ENCODE assay signal across 14 mouse cellular contexts in the genomic region with DNA sequence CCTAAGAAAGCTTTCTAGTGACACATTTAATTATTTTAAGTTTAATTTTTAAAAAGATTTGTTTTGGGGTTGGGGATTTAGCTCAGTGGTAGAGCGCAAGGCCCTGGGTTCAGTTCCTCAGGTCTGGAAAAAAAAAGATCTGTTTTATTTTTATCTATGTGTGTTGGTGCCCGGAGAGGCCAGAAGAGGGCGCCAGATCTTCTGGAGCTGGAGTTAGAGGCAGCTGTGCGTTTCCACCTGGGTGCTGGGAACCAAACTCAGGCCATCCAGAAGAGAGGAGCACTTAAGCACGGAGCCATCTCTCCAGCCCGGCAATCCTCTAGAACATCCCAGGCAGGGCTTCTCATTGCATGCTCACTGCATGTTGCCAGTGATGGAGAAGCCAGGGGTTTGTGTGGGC. TPM values are rescaled to one million over a fixed set of nuclear protein-coding genes. Genes with fewer than 3 reads are reported as not detected.
DNase-seq lines count a peak whose midpoint lies in the region; ATAC-seq and TF ChIP-seq lines count a peak whose summit lies in the region.
"Had no signal": no experiment of that assay in that cellular context is flagged by ENCODE, and none has a peak within 500 bp of the region (broad histone marks: within the 10 kb centered on the region; RNA-seq: fewer than 3 reads in every experiment).

No protein-coding gene starts in this region.

- no peaks in the 10 kb centered on the region for H3K27me3 ChIP-seq in forebrain, postnatal 0 days (ENCODE audit: insufficient read depth, low read length)
- H3K27me3 ChIP-seq in forebrain, embryonic 16.5 days (replicated peaks; ENCODE audit: control insufficient read depth, insufficient read depth, low read length), result no peaks in the 10 kb centered on the region
- no peaks in the 10 kb centered on the region for H3K27me3 ChIP-seq in liver, embryonic 14.5 days (ENCODE audit: control insufficient read depth, insufficient read depth, low read length)
- no peaks in the 10 kb centered on the region for H3K27me3 ChIP-seq in liver, embryonic 12.5 days (replicated peaks)
- H3K27me3 ChIP-seq in forebrain, embryonic 10.5 days (ENCODE audit: poor library complexity, severe bottlenecking), result no peaks in the 10 kb centered on the region

- no peak overlapping the region for H3K9ac ChIP-seq in forebrain, postnatal 0 days
- no peak overlapping the region for H3K9ac ChIP-seq in forebrain, embryonic 16.5 days (replicated peaks; ENCODE audit: low read depth, low read length)
- no peak overlapping the region for H3K9ac ChIP-seq in liver, embryonic 14.5 days (replicated peaks)
- H3K9ac ChIP-seq in liver, embryonic 12.5 days, result no peak overlapping the region

- peak; percentile 21; the same call in 1 of the 2 replicates for TF ChIP-seq CTCF in forebrain, postnatal 0 days (IDR thresholded peaks at IDR 0.05; ENCODE audit: low read depth)
- peak; percentile 46; the same call in 1 of the 2 replicates for TF ChIP-seq CTCF in liver, embryonic 14.5 days (IDR thresholded peaks at IDR 0.05; ENCODE audit: low read depth)
- TF ChIP-seq CTCF in bone marrow macrophage, adult 2 months (IDR thresholded peaks at IDR 0.05; ENCODE audit: low read depth, low read length), result peak; percentile 52; the same call in 1 of the 2 replicates

- no peak overlapping the region for H3K4me3 ChIP-seq in forebrain, postnatal 0 days (ENCODE audit: low read depth, low read length)
- no peak overlapping the region for H3K4me3 ChIP-seq in forebrain, embryonic 16.5 days (replicated peaks; ENCODE audit: low read length)
- no peak overlapping the region for H3K4me3 ChIP-seq in liver, embryonic 14.5 days (ENCODE audit: insufficient read depth in 1 of 2, low read depth in 2 of 2, low read length in 2 of 2)
- H3K4me3 ChIP-seq in liver, embryonic 12.5 days, result no peak overlapping the region
- H3K4me3 ChIP-seq in bone marrow macrophage, adult 2 months (ENCODE audit: insufficient read depth, low read length), result no peak overlapping the region
- no peak overlapping the region for H3K4me3 ChIP-seq in forebrain, embryonic 10.5 days
- H3K4me3 ChIP-seq: erythroblast, embryonic 14.5 days had no signal

- H3K4me2 ChIP-seq in forebrain, postnatal 0 days (ENCODE audit: low read depth), result no peak overlapping the region
- H3K4me2 ChIP-seq in forebrain, embryonic 16.5 days (ENCODE audit: low read length), result no peak overlapping the region
- no peak overlapping the region for H3K4me2 ChIP-seq in liver, embryonic 14.5 days (ENCODE audit: low read depth)
- no peak overlapping the region for H3K4me2 ChIP-seq in liver, embryonic 12.5 days

- H3K4me1 ChIP-seq in forebrain, postnatal 0 days (ENCODE audit: insufficient read depth), result no peaks in the 10 kb centered on the region
- no peaks in the 10 kb centered on the region for H3K4me1 ChIP-seq in forebrain, embryonic 16.5 days (replicated peaks; ENCODE audit: control insufficient read depth, insufficient read depth, low read length)
- H3K4me1 ChIP-seq in liver, embryonic 14.5 days (replicated peaks; ENCODE audit: control insufficient read depth in 2 of 2, insufficient read depth in 2 of 2, low read length in 1 of 2), result no peaks in the 10 kb centered on the region
- peaks cover 12% of the 10 kb centered on the region; the same call in 1 of the 2 replicates for H3K4me1 ChIP-seq in liver, embryonic 12.5 days
- no peaks in the 10 kb centered on the region for H3K4me1 ChIP-seq in bone marrow macrophage, adult 2 months (ENCODE audit: control insufficient read depth, insufficient read depth, low read length)
- H3K4me1 ChIP-seq in forebrain, embryonic 10.5 days, result peaks cover 7% of the 10 kb centered on the region

- no peak for TF ChIP-seq POLR2A in bone marrow macrophage, adult 2 months (IDR thresholded peaks at IDR 0.05; ENCODE audit: borderline replicate concordance, low read depth, low read length)

- H3K9me3 ChIP-seq in forebrain, postnatal 0 days (ENCODE audit: low read length), result no peaks in the 10 kb centered on the region
- no peaks in the 10 kb centered on the region for H3K9me3 ChIP-seq in forebrain, embryonic 16.5 days (ENCODE audit: control insufficient read depth, low read length)
- no peaks in the 10 kb centered on the region for H3K9me3 ChIP-seq in liver, embryonic 14.5 days (ENCODE audit: control insufficient read depth, low read length)
- H3K9me3 ChIP-seq in liver, embryonic 12.5 days (replicated peaks), result no peaks in the 10 kb centered on the region
- H3K9me3 ChIP-seq in forebrain, embryonic 10.5 days, result no peaks in the 10 kb centered on the region

- TF ChIP-seq EP300 in liver, embryonic 14.5 days (IDR thresholded peaks at IDR 0.05; ENCODE audit: low read depth), result no peak

- no peak overlapping the region for H3K27ac ChIP-seq in forebrain, postnatal 0 days (ENCODE audit: low read depth, low read length)
- no peak overlapping the region for H3K27ac ChIP-seq in forebrain, embryonic 16.5 days (ENCODE audit: low read length)
- H3K27ac ChIP-seq in liver, embryonic 14.5 days, result no peak overlapping the region
- H3K27ac ChIP-seq in liver, embryonic 12.5 days, result no peak overlapping the region
- H3K27ac ChIP-seq in bone marrow macrophage, adult 2 months (ENCODE audit: insufficient read depth, low read depth, low read length), result no peak overlapping the region
- H3K27ac ChIP-seq in forebrain, embryonic 10.5 days, result no peak overlapping the region

- H3K36me3 ChIP-seq in forebrain, postnatal 0 days (ENCODE audit: insufficient read depth), result peaks cover 58% of the 10 kb centered on the region
- H3K36me3 ChIP-seq in forebrain, embryonic 16.5 days (ENCODE audit: control insufficient read depth, insufficient read depth), result peaks cover 27% of the 10 kb centered on the region
- H3K36me3 ChIP-seq in liver, embryonic 14.5 days (replicated peaks; ENCODE audit: control insufficient read depth, insufficient read depth, low read depth), result peaks cover 11% of the 10 kb centered on the region
- peaks cover 58% of the 10 kb centered on the region for H3K36me3 ChIP-seq in liver, embryonic 12.5 days
- peaks cover 63% of the 10 kb centered on the region for H3K36me3 ChIP-seq in forebrain, embryonic 10.5 days (replicated peaks)

- no peak for DNase-seq in forebrain, postnatal 0 days
- DNase-seq in liver, embryonic 14.5 days (ENCODE audit: low read depth in 3 of 3, low spot score in 3 of 3), result no peak
- peak; percentile 24 to 40 for DNase-seq in B cell, adult 2 months
- no peak for DNase-seq in forebrain, embryonic 10.5 days (ENCODE audit: extremely low spot score, low spot score)
- no peak for DNase-seq in cerebellum, postnatal 36 days
- DNase-seq: cerebellum, adult 9-10 months; kidney, postnatal 10 days; left cerebral cortex, postnatal 4 days; lung, adult 18-20 months had no signal

- WGBS in forebrain, postnatal 0 days, result 86% methylated on average over 6 of the region's 6 CpGs
- 92% methylated on average over 6 of the region's 6 CpGs for WGBS in forebrain, embryonic 16.5 days
- 87% methylated on average over 6 of the region's 6 CpGs for WGBS in liver, embryonic 14.5 days (ENCODE audit: insufficient replicate concordance)
- WGBS in liver, embryonic 12.5 days (ENCODE audit: insufficient replicate concordance), result 82% methylated on average over 6 of the region's 6 CpGs
- WGBS in forebrain, embryonic 10.5 days, result 85% methylated on average over 6 of the region's 6 CpGs

- no peak for ATAC-seq in forebrain, postnatal 0 days
- ATAC-seq in forebrain, embryonic 16.5 days, result no peak
- ATAC-seq in liver, embryonic 14.5 days (ENCODE audit: insufficient read depth), result no peak
- no peak for ATAC-seq in liver, embryonic 12.5 days

RNA-seq across cellular contexts. Expression of gene Pink1, which starts 9.7 kb away (rescaled TPM):
- 224 and 230 TPM in 2 replicates for total RNA-seq in forebrain, postnatal 0 days (2014; rRNA removed)
- 152 TPM in 2 replicates for polyA plus RNA-seq in forebrain, postnatal 0 days (2015; fragmentation: Nextera tagmentation; extraction: Ambion mirVana)
- polyA plus RNA-seq in forebrain, embryonic 16.5 days (2015; fragmentation: Nextera tagmentation; extraction: Ambion mirVana), result 91.0 and 92.8 TPM in 2 replicates
- 13.2 and 14.3 TPM in 2 replicates for polyA plus RNA-seq in liver, embryonic 14.5 days (2012; rRNA removed)
- polyA plus RNA-seq in liver, embryonic 14.5 days (2014; fragmentation: Nextera tagmentation; extraction: Ambion mirVana), result 15.7 and 19.2 TPM in 2 replicates
- polyA plus RNA-seq in liver, embryonic 12.5 days (2016; fragmentation: Nextera tagmentation; extraction: Ambion mirVana), result 28.8 and 30.2 TPM in 2 replicates
- polyA plus RNA-seq in bone marrow macrophage, adult 2 months (2012; ENCODE audit: insufficient read depth, insufficient read length, missing spikeins), result 79.8 and 87.1 TPM in 2 replicates
- polyA plus RNA-seq in forebrain, embryonic 10.5 days (2016; fragmentation: Nextera tagmentation; extraction: Ambion mirVana), result 24.6 and 26.7 TPM in 2 replicates

RNA-seq across cellular contexts. Expression of gene Ddost, which starts 11.8 kb away (rescaled TPM):
- total RNA-seq in forebrain, postnatal 0 days (2014; rRNA removed), result 160 and 184 TPM in 2 replicates
- 181 and 212 TPM in 2 replicates for polyA plus RNA-seq in forebrain, postnatal 0 days (2015; fragmentation: Nextera tagmentation; extraction: Ambion mirVana)
- polyA plus RNA-seq in forebrain, embryonic 16.5 days (2015; fragmentation: Nextera tagmentation; extraction: Ambion mirVana), result 184 and 190 TPM in 2 replicates
- 83.1 and 91.7 TPM in 2 replicates for polyA plus RNA-seq in liver, embryonic 14.5 days (2012; rRNA removed)
- 135 and 141 TPM in 2 replicates for polyA plus RNA-seq in liver, embryonic 14.5 days (2014; fragmentation: Nextera tagmentation; extraction: Ambion mirVana)
- 206 and 212 TPM in 2 replicates for polyA plus RNA-seq in liver, embryonic 12.5 days (2016; fragmentation: Nextera tagmentation; extraction: Ambion mirVana)
- polyA plus RNA-seq in bone marrow macrophage, adult 2 months (2012; ENCODE audit: insufficient read depth, insufficient read length, missing spikeins), result 112 and 119 TPM in 2 replicates
- polyA plus RNA-seq in forebrain, embryonic 10.5 days (2016; fragmentation: Nextera tagmentation; extraction: Ambion mirVana), result 279 and 281 TPM in 2 replicates

RNA-seq across cellular contexts. Expression of gene Cda, which starts 51.4 kb away (rescaled TPM):
- total RNA-seq in forebrain, postnatal 0 days (2014; rRNA removed), result 3.6 TPM in 2 replicates
- 3.2 and 4.9 TPM in 2 replicates for polyA plus RNA-seq in forebrain, postnatal 0 days (2015; fragmentation: Nextera tagmentation; extraction: Ambion mirVana)
- 1.0 and 1.1 TPM in 2 replicates for polyA plus RNA-seq in forebrain, embryonic 16.5 days (2015; fragmentation: Nextera tagmentation; extraction: Ambion mirVana)
- 2.6 and 2.7 TPM in 2 replicates for polyA plus RNA-seq in liver, embryonic 14.5 days (2012; rRNA removed)
- polyA plus RNA-seq in liver, embryonic 14.5 days (2014; fragmentation: Nextera tagmentation; extraction: Ambion mirVana), result 3.3 and 3.7 TPM in 2 replicates
- polyA plus RNA-seq in liver, embryonic 12.5 days (2016; fragmentation: Nextera tagmentation; extraction: Ambion mirVana), result 5.1 and 5.8 TPM in 2 replicates
- not detected in 2 replicates for polyA plus RNA-seq in bone marrow macrophage, adult 2 months (2012; ENCODE audit: insufficient read depth, insufficient read length, missing spikeins)
- 2.1 and 2.5 TPM in 2 replicates for polyA plus RNA-seq in forebrain, embryonic 10.5 days (2016; fragmentation: Nextera tagmentation; extraction: Ambion mirVana)
- total RNA-seq: granulocyte monocyte progenitor cell, adult 5-6 weeks had no signal

Comparison
In these comparisons a context has a peak if more than half of its experiments do, and no peak if none do; other contexts are left out.
1. DNase-seq: peak in B cell, adult 2 months (2 of 2); none in forebrain, postnatal 0 days (single experiment), liver, embryonic 14.5 days (0 of 3), forebrain, embryonic 10.5 days (single experiment) and cerebellum, postnatal 36 days (0 of 2).
2. Peak in every context shown above with its lines, with median percentiles within 50 percentile points of each other: CTCF ChIP-seq.